Mouse (Mus musculus) intestine, embryonic 15.5 days (tissue): ENCODE data around the gene Nkx6-1. TPM values are rescaled to one million over a fixed set of nuclear protein-coding genes. Genes with fewer than 3 reads are reported as not detected.

ENCODE experiments used
- ATAC-seq: fragments of 200-750 bp; cut with Nextera tagmentation; 2 replicates; pipeline ENCODE4 v1.8.0; 2017; ENCODE audit warnings: moderate TSS enrichment, moderate library complexity
- H3K27ac ChIP-seq: fragments of 300-500 bp; sonication (generic); 2 replicates; pipeline ENCODE4 v1.5.1; 2015; ENCODE audit warnings: mild to moderate bottlenecking, inconsistent platforms
- H3K27me3 ChIP-seq: fragments of 300-500 bp; sonication (generic); replicated peaks from 2 replicates; pipeline ENCODE4 v1.6.1; 2015; ENCODE audit warnings: inconsistent platforms
- H3K36me3 ChIP-seq: fragments of 300-500 bp; sonication (generic); 2 replicates; pipeline ENCODE4 v1.6.1; 2015; ENCODE audit warnings: inconsistent platforms
- H3K4me1 ChIP-seq: fragments of 300-500 bp; sonication (generic); replicated peaks from 2 replicates; pipeline ENCODE4 v1.6.1; 2015; ENCODE audit warnings: inconsistent platforms
- H3K4me2 ChIP-seq: fragments of 300-500 bp; sonication (generic); replicated peaks from 2 replicates; pipeline ENCODE4 v1.6.1; 2015; ENCODE audit warnings: mild to moderate bottlenecking, inconsistent platforms
- H3K4me3 ChIP-seq: fragments of 300-500 bp; sonication (generic); replicated peaks from 2 replicates; pipeline ENCODE4 v1.5.1; 2015; ENCODE audit warnings: inconsistent platforms
- H3K9ac ChIP-seq: fragments of 300-500 bp; sonication (generic); 2 replicates; pipeline ENCODE4 v1.6.1; 2015; ENCODE audit warnings: inconsistent platforms
- H3K9me3 ChIP-seq: fragments of 300-500 bp; sonication (generic); 2 replicates; pipeline ENCODE4 v1.6.1; 2016; ENCODE audit warnings: inconsistent platforms
- whole genome bisulfite sequencing: fragments of 180-500 bp; shearing (Covaris S2); methylation state at CpG from one replicate; pipeline ENCODE4 v1.1.7; 2015; 5-methylcytosine and 5-hydroxymethylcytosine counted together
- polyA plus RNA-seq: library from polyadenylated mRNA; unstranded; fragments of >200 nt; fragmentation: Nextera tagmentation; extraction: Ambion mirVana; gene quantifications from 2 replicates; pipeline ENCODE4 v1.2.1, GENCODE M21; 2015

Nkx6-1 gene
- 1.5 and 1.9 TPM in 2 replicates for polyA plus RNA-seq

DNA sequence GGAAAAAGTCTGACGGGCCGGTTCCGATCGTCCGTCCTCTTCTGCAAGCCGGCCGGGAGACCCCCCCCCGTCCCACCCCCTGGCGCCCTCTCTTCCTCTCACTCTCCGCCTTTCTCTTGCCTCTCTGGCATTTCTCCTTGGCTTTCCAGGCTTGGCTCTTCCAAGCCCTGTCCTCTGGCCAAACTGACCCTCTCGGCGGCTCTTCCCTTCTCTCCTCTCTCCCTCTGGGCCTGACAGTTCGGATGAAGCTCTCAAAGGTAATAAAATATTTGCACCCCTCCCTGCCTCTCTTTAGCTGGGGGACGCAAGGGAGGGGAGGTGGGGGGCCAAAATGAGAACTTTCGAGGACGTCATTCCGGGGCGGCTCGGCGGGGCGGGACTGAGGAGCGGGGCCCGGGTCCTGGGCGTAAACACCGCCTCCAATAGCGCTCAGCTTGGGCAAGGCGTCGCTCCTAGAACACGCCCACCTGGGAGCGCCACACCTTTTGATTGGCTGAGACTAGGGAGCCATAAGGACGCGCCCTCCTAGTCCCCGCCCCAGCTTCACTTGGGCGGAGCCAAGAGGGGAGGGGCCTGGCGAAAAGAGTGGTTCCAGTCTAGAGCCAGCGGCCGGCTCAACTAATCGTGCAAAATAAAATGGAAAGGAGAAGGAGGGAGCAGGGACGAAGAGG lies at the start of gene Nkx6-1:
Nkx6-1 (minus strand) TSS at position 52 of the 671 bp plus-strand sequence.
- peak within 1 kb of the TSS; percentile 30; the same call in 1 of the 2 replicates for H3K9ac ChIP-seq
- peak; percentile 97 for ATAC-seq
- WGBS: under 1% methylated on average over 39 of the region's 39 CpGs
- H3K36me3 ChIP-seq: no peaks in the 10 kb centered on the region
- peaks cover 85% of the 10 kb centered on the region for H3K27me3 ChIP-seq
- H3K4me3 ChIP-seq: peak within 1 kb of the TSS; percentile 37
- H3K4me1 ChIP-seq: peaks cover 21% of the 10 kb centered on the region
- H3K9me3 ChIP-seq: no peaks in the 10 kb centered on the region
- no peak within 1 kb of the TSS for H3K27ac ChIP-seq
- H3K4me2 ChIP-seq: peak within 1 kb of the TSS; percentile 77

DNA sequence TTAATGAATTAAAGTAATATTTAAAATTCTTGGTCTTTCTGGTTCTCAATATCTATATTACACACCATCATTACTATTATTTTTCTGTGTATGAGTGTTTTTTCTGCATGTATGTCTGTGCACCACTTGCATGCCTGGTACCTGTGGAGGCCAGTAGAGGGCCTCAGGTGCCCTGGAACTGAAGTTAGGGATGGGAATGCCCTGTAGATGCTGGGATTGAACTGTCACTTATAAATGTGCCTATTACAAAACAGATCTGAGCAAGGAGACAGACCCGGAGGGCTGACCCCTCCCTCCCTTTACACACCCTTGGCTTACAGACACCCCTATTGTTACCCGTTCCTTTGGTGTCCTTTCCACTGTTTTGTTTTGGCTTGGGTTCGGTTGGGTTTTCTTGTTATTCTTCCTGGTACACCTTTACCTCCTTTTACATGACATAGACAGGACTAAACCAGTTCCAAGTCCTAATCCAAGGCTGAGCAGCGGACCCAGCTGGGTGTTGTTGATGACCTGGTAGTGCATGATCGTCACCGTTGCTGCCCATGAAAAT lies 48.3 kb upstream of the Nkx6-1 start:
- no peaks in the 10 kb centered on the region for H3K27me3 ChIP-seq

GRCm38 (mm10) chr5:101703374-101704260 lies 38.8 kb upstream of the Nkx6-1 start:
- Histone ChIP-seq H3K27me3 (no peaks in the 10 kb centered on the region), H3K9me3 (no peaks in the 10 kb centered on the region), H3K27ac (no peak overlapping the region), H3K36me3 (no peaks in the 10 kb centered on the region), H3K9ac (no peak overlapping the region), H3K4me1 (no peaks in the 10 kb centered on the region), H3K4me2 (no peak overlapping the region), H3K4me3 (no peak overlapping the region)
- ATAC-seq: no peak
- 66% methylated on average over 24 of the region's 25 CpGs for WGBS

More for the DNA sequence above, 48.3 kb upstream of the Nkx6-1 start:
- H3K4me3 ChIP-seq: no peak overlapping the region
- no peak overlapping the region for H3K4me2 ChIP-seq
- H3K4me1 ChIP-seq: no peaks in the 10 kb centered on the region
- H3K9me3 ChIP-seq: no peaks in the 10 kb centered on the region
- ATAC-seq: no peak
- no peak overlapping the region for H3K27ac ChIP-seq
- H3K9ac ChIP-seq: no peak overlapping the region
- no peaks in the 10 kb centered on the region for H3K36me3 ChIP-seq
- WGBS: 82% methylated on average over 6 of the region's 6 CpGs

GRCm38 (mm10) chr5:101702636-101703035 lies 37.8 kb upstream of the Nkx6-1 start:
- WGBS: 79% methylated on average over 11 of the region's 11 CpGs
- H3K4me2 ChIP-seq: no peak overlapping the region
- H3K27ac ChIP-seq: no peak overlapping the region
- ATAC-seq: no peak
- no peaks in the 10 kb centered on the region for H3K9me3 ChIP-seq
- H3K36me3 ChIP-seq: no peaks in the 10 kb centered on the region
- H3K9ac ChIP-seq: no peak overlapping the region
- no peaks in the 10 kb centered on the region for H3K27me3 ChIP-seq
- H3K4me1 ChIP-seq: no peaks in the 10 kb centered on the region
- no peak overlapping the region for H3K4me3 ChIP-seq

DNA sequence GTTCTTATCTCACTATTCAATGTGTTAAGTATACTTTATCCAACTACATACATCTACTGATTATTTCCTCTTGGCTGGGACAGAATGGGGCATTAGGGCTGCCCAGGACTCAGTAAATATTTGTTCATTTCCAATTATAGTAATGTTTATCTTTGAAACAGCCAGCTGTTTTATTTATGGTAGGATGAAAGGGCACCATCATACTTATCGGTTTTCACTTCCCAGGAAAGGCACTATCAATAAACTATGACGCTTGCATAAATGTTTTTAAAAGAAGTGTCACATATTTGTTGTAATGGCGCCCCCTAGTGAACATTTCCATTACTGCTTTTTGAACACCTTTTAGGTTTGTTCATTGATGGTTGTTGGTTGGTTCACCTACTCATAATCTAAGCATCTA lies 35.8 kb upstream of the Nkx6-1 start:
- H3K4me2 ChIP-seq: peak overlapping the region; percentile 16; the same call in 1 of the 2 replicates
- ATAC-seq: peak; percentile 77

GRCm38 (mm10) chr5:101688581-101688980 lies 23.8 kb upstream of the Nkx6-1 start:
- no peak overlapping the region for H3K4me3 ChIP-seq
- no peaks in the 10 kb centered on the region for H3K27me3 ChIP-seq
- H3K4me2 ChIP-seq: no peak overlapping the region
- no peak overlapping the region for H3K9ac ChIP-seq
- H3K27ac ChIP-seq: no peak overlapping the region
- H3K4me1 ChIP-seq: no peaks in the 10 kb centered on the region
- WGBS: 25% methylated on average over 15 of the region's 15 CpGs
- H3K9me3 ChIP-seq: no peaks in the 10 kb centered on the region
- ATAC-seq: 0 out of 2 replicates have a peak, but pooled peaks have one; percentile 51
- no peaks in the 10 kb centered on the region for H3K36me3 ChIP-seq

More for the DNA sequence above, 35.8 kb upstream of the Nkx6-1 start:
- H3K9me3 ChIP-seq: no peaks in the 10 kb centered on the region
- H3K4me3 ChIP-seq: no peak overlapping the region
- no peak overlapping the region for H3K9ac ChIP-seq
- 2% methylated on average over 3 of the region's 3 CpGs for WGBS
- no peaks in the 10 kb centered on the region for H3K4me1 ChIP-seq
- H3K27ac ChIP-seq: no peak overlapping the region
- no peaks in the 10 kb centered on the region for H3K27me3 ChIP-seq
- H3K36me3 ChIP-seq: no peaks in the 10 kb centered on the region

DNA sequence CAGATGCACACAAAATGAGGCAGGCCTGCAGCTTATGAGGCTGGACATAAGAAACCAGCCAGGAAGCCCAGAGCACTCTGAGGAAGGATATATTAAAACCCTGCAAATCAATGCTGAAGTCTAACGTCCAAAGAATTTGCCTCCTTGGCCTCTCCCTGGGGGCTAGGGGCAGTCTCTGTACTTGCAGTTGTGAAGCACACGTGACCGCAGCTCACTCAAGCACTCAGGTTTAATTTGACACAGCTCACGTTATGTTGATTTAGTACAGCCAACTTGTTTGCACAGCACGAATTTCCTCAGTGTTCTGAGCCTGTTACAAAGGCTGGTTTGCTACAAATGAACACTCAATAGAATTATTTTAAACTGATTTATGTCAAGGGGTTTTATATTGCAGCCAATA lies 18.5 kb upstream of the Nkx6-1 start:
- no peaks in the 10 kb centered on the region for H3K27me3 ChIP-seq
- 28% methylated on average over 5 of the region's 5 CpGs for WGBS
- peak; percentile 69 for ATAC-seq

DNA sequence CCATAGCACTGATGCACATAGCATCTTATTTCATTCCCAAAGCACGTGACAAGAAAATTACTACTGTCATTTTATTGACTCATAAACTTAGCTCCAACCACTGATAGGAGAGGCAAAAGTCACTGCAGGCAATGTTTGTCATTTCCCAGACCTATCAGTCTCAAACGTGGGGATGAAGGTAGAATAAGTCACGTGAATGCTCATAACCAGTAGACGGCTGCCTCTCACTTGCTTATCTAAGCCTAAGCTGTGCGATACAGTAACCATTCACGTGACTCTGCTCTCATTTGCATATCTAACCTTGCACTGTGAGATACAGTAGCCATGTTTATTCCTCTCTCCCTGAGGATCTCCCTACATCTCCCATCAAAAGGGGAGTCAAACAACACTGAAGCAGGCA lies 15.5 kb upstream of the Nkx6-1 start:
- Histone ChIP-seq H3K4me2 (no peak overlapping the region), H3K9ac (no peak overlapping the region), H3K4me3 (no peak overlapping the region), H3K27me3 (no peaks in the 10 kb centered on the region), H3K4me1 (no peaks in the 10 kb centered on the region), H3K9me3 (no peaks in the 10 kb centered on the region), H3K27ac (no peak overlapping the region), H3K36me3 (no peaks in the 10 kb centered on the region)
- 59% methylated on average over 6 of the region's 6 CpGs for WGBS
- peak; percentile 36; the same call in 1 of the 2 replicates for ATAC-seq

More for the DNA sequence above, 18.5 kb upstream of the Nkx6-1 start:
- no peaks in the 10 kb centered on the region for H3K4me1 ChIP-seq
- H3K4me3 ChIP-seq: no peak overlapping the region
- no peaks in the 10 kb centered on the region for H3K36me3 ChIP-seq
- H3K27ac ChIP-seq: no peak overlapping the region
- H3K9me3 ChIP-seq: no peaks in the 10 kb centered on the region
- no peak overlapping the region for H3K9ac ChIP-seq
- H3K4me2 ChIP-seq: no peak overlapping the region

DNA sequence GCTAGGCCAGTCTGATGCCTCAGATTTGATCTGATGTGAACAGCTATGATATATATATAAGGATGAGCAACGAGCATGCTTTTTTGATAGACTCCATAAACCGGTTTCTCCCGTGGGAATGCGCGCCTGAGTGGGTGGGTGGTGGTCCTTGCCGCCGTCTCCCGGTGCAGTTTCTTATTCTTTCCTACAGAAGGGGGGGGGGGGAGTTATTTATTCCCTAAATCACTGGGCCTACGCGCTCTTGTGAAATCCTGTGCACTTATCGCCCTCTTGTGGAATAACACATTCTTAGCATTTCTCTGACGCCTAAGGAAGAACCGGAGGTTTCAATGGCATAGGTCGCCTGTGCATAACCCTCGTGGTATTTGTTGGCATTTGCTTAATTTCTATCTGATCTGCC lies 4.6 kb upstream of the Nkx6-1 start:
- Histone ChIP-seq H3K4me2 (no peak overlapping the region), H3K4me1 (peaks cover 10% of the 10 kb centered on the region), H3K27me3 (peaks cover 48% of the 10 kb centered on the region), H3K27ac (no peak overlapping the region), H3K9me3 (no peaks in the 10 kb centered on the region), H3K9ac (no peak overlapping the region), H3K36me3 (no peaks in the 10 kb centered on the region), H3K4me3 (no peak overlapping the region)
- ATAC-seq: no peak
- WGBS: 3% methylated on average over 15 of the region's 15 CpGs

- peaks cover 19% of the 10 kb centered on the region for H3K4me1 ChIP-seq
- H3K36me3 ChIP-seq: no peaks in the 10 kb centered on the region
- H3K9me3 ChIP-seq: no peaks in the 10 kb centered on the region
- H3K9ac ChIP-seq: no peak overlapping the region
- H3K27me3 ChIP-seq: peaks cover 57% of the 10 kb centered on the region
- ATAC-seq: no peak
- H3K4me3 ChIP-seq: no peak overlapping the region
- 6% methylated on average over 12 of the region's 12 CpGs for WGBS
- H3K27ac ChIP-seq: no peak overlapping the region
- no peak overlapping the region for H3K4me2 ChIP-seq
Measured at GRCm38 (mm10) chr5:101668475-101668874, 3.7 kb upstream of the Nkx6-1 start.

DNA sequence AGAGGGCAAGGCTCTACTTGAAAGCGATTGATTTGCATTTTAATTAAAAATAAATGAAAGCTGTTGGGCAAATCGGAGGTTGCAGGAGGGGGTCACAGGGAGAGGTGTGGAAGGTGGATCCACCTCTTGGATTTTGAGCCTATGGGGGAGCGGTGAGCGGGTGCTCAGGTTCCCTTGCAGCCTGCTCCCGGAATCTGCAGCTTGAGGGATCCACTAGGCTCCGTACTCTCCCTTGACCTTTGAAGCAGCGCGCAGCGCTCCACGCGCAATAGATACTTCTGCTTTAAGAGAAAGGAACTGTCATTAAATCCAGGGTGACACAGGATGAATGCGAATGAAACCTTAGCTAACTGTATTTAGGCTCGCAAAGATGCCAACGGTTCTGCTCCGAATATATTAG lies 3.2 kb upstream of the Nkx6-1 start:
- Histone ChIP-seq H3K4me1 (peaks cover 21% of the 10 kb centered on the region), H3K4me3 (no peak overlapping the region), H3K9ac (no peak overlapping the region), H3K36me3 (no peaks in the 10 kb centered on the region), H3K4me2 (no peak overlapping the region), H3K27me3 (peaks cover 61% of the 10 kb centered on the region), H3K9me3 (no peaks in the 10 kb centered on the region), H3K27ac (no peak overlapping the region)
- no peak for ATAC-seq
- 2% methylated on average over 15 of the region's 15 CpGs for WGBS

GRCm38 (mm10) chr5:101667263-101667990 lies 2.6 kb upstream of the Nkx6-1 start:
- no peaks in the 10 kb centered on the region for H3K9me3 ChIP-seq
- no peak overlapping the region for H3K4me3 ChIP-seq
- ATAC-seq: no peak
- no peak overlapping the region for H3K9ac ChIP-seq
- no peaks in the 10 kb centered on the region for H3K36me3 ChIP-seq
- peaks cover 21% of the 10 kb centered on the region for H3K4me1 ChIP-seq
- no peak overlapping the region for H3K4me2 ChIP-seq
- H3K27ac ChIP-seq: no peak overlapping the region
- WGBS: 1% methylated on average over 19 of the region's 19 CpGs
- peaks cover 67% of the 10 kb centered on the region for H3K27me3 ChIP-seq
